Mouse (Mus musculus) thymus, postnatal 10 days (tissue): ENCODE measurements around the gene Anks6.
A peak's percentile ranks its signal among the peaks of the same experiment; 100 is the strongest.
"Not testable (repeated sequence)": the region's sequence is repeated elsewhere in the genome, so short reads cannot be mapped to it uniquely, and the experiment has no call there.

Experiments
- DNase-seq, 2 experiments: peaks; one replicate each; pipeline ENCODE4 v3.0.0; 2021; ENCODE audit warnings: low spot score in 2 of 2

The Anks6 gene

DNA sequence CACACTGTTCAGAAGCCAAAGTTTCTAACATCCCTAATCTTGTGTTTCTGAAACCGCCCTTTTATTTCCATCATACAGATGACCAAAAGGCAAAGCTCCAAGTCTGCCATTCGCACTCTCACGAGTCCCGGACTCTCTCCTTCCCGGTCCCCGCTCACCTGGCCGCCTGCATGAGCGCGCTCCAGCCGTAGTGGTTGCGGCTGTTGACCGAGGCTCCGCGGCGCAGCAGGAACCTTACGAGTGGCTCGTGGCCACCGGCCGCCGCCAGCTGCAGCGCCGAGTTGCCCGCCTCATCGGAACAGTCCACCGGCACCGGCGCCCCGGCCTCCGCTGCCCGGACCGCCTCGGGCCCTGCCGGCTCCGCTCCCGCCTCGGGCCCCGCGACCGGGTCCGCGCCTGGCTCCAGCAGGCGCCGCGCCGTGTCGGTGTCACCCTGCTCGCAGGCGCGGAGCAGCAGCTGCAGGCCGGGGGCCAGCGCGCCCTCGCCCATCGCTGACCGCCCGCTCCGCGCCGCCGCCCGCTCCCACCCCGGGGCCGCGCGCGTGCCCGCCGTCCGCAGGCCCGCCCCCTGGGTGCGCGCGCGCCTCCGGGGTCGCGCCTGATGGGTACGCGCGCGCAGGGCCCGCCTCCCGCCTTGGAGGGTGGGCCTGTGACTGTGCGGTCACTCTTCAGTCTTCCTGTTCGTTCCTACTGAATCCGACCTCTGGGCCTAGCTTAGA lies at the start of gene Anks6:
Gene Anks6 (minus strand): TSS at position 637 of the 719 bp plus-strand sequence.
- peak in 1 of 2 experiments; percentile 30 for DNase-seq

GRCm38 (mm10) chr4:47103561-47103960 lies 46.3 kb upstream of the Anks6 start:
- no peak for DNase-seq

DNA sequence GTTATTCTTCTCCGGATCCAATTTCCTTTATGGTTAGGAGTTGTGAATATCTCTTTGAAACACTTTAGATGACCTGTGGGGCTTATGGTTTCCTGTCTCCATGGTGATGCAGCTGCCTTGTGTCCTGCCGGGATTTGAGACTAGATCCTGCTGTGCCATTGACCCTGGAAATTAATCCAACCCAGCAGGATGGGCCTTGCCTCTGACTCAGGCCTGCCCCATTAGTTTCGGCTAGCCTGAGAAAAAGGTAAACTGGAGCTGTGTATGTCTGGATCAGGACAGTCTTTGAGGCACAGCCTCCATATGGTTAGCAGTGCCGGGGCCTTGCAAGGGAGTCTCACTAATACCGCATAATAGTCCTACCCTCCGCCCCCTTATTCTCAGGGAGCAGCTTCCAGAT lies 36.4 kb upstream of the Anks6 start:
- DNase-seq: no peak

GRCm38 (mm10) chr4:47093161-47093560 lies 35.9 kb upstream of the Anks6 start:
- no peak for DNase-seq

DNA sequence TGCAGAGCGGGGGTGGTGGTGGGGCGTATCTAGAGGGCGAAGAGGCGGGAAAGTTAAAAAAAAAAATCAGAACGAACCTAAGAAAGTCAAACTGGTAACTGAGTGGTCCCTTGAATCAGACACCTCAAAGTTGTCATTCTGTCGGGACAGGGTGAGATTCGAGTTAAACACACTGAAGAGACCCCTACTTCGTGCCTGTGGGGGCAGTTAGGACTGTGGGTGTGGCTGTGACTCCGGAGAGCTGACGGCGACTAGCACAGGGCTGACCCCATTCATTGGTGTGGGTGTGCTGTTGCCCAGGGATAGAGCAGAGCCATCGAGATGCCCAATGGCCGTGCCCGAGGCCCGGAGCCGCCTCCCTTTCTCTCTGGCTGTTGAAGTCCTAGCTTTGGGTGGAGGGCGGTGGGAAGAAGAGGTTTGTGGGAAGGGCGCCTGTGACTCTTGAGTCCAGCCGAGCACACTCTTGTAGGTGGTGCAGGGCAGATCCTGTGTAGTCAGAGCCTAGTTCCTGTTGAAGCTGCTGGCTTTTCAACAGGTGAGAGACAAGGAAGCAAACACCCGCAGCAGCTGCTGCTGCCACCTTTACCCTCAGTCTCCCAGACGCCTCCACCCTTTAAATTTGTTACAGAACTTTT lies 35.3 kb upstream of the Anks6 start:
- no peak for DNase-seq

DNA sequence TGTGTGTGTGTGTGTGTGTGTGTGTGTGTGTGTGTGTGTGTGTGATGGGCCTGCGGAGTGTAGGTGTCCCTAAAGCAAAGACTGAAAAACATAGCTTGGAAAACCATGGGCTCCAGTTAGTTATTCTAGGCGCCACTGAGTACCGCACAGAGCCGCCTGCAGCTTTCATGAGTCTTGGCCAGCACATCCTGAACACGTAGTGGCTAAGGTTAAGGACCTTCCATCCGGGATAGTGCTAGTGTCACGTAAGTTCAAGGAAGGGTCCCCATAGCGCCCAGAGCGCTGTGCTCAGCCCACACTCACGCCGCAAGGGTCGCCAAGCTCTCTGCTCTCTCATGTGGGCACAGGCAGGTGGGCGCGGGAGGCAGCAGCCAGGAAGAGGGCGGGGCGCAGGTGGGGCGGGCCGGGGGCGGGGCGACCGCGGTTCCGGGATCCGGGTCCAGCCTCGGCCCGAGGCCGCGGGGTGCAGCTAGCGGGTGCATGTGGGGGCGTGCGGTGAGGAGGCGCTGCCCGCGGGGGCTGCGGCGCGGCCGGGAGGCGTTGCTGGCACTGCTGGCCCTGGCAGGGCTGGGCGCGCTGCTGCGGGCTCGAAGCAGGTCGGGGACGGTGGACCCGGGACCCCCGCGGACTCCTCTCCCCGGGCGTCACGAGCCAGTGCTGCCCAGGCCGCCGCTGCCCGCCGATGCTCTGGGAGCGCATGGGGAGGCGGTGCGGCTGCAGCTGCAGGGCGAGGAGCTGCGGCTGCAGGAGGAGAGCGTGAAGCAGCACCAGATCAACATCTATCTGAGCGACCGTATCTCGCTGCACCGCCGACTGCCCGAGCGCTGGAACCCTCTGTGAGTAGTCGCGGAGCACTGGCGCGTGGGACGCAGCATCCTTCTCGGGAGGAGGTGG lies 34.5 kb upstream of the Anks6 start, which contains the start of gene Galnt12:
Gene Galnt12 (plus strand): TSS at position 417 of the 894 bp plus-strand sequence.
- peak; percentile 46 to 63 for DNase-seq

DNA sequence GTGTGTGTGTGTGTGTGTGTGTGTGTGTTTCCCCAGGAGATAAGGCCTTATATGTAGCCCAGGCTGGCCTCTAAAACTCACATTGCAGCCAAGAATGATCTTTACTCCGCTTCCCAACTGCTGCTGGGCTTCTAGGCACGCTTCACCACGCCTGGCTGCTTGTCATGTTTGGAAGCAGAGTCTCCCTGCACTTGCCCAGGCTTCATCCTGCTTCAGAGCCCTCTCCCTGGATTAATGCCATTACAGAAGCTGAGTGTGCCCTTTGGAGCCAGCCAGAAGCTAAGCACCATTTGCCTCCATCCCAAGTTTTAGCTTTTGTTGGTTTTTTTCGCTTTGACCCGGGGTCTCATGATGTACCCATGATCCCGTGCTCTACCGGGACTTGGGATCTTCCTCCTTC lies 31.4 kb upstream of the Anks6 start:
- no peak for DNase-seq

GRCm38 (mm10) chr4:47083824-47084223 lies 26.6 kb upstream of the Anks6 start:
- DNase-seq: no peak

- DNase-seq: no peak
Observed at GRCm38 (mm10) chr4:47080647-47081010, 23.4 kb upstream of the Anks6 start.

GRCm38 (mm10) chr4:47079997-47080646 lies 22.9 kb upstream of the Anks6 start:
- no peak for DNase-seq

- no peak for DNase-seq
Observed at GRCm38 (mm10) chr4:47075054-47075453, 17.8 kb upstream of the Anks6 start.

DNA sequence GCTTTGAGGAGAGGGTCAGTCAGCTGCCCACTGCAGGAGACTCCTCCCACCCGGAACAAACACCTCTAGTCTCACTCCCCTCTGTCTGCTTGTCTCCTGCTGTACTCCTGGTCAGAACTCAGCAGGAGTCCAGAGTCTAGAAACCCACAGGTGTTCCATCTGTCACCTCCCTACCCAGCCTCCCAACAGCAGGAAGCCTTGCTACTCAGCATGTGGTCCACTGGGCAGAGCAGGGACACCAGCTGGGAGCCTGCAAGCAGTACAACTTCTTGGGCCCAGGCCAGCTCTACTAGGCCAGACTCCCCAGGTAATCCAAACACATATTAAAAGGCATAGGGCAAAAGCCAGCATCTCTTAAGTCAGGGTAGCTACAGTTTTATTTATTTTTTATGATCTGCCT lies 3.7 kb upstream of the Anks6 start:
- DNase-seq: no peak

- no peak for DNase-seq
Observed at GRCm38 (mm10) chr4:47057510-47058325, 491 bp upstream of the Anks6 start.

DNA sequence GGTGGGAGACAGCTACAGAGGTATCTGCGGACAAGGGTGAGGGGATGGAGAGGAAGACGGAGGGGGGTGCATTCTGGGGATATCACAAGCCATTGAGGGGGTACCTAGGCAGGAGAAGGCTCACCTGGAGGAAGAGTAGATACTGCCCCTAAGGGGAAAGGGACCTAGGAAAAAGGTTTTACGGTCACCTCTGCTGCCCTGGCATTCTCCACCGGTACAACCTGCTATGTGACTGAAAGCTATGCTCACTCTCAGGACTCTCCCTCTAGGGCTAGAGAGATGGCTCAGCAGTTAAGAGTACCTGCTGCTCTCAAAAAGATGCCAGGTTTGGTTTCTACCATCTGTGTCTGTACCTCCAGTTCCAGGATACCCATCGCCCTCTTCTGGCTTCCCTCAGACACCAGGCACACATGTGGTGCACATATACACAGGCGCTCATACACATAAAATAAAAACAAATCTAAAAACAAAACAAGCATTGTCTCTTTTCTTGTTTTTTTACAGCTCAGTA lies 1.6 kb downstream of the Anks6 start:
- DNase-seq: no peak

DNA sequence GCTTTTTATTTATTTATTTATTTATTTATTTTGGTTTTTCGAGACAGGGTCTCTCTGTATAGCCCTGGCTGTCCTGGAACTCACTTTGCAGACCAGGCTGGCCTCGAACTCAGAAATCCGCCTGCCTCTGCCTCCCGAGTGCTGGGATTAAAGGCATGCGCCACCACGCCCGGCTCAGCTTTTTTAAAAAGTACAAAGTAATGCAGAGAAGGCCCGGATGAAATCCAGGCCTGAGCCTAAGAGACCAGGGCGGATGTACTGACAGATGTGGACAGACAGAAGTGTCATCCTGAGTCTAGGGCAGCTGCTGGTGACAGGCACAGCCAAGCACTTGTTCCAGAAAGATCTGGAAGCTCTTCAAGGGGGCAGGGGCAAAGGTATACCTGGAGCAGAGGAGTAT lies 2.1 kb downstream of the Anks6 start:
- DNase-seq: not testable (repeated sequence)

DNA sequence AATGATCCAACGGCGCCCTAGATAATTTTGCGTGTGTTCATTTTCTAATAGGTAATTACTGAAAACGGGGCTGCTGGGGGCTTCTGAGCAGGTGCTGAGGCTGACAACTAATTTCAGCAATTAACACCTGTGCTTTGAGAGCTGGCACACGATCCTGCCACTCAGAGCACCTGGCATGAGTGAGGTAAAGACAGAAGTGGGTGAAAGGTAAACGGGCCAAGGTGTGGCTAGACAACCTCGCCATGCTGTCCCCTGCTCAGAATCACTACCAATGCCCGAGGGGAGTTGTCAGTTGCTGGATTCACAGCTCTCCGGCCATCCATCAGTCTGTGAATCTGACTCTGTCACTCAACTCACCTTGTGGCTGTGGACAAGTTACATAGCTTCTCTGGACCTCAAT lies 5.3 kb downstream of the Anks6 start:
- no peak for DNase-seq

DNA sequence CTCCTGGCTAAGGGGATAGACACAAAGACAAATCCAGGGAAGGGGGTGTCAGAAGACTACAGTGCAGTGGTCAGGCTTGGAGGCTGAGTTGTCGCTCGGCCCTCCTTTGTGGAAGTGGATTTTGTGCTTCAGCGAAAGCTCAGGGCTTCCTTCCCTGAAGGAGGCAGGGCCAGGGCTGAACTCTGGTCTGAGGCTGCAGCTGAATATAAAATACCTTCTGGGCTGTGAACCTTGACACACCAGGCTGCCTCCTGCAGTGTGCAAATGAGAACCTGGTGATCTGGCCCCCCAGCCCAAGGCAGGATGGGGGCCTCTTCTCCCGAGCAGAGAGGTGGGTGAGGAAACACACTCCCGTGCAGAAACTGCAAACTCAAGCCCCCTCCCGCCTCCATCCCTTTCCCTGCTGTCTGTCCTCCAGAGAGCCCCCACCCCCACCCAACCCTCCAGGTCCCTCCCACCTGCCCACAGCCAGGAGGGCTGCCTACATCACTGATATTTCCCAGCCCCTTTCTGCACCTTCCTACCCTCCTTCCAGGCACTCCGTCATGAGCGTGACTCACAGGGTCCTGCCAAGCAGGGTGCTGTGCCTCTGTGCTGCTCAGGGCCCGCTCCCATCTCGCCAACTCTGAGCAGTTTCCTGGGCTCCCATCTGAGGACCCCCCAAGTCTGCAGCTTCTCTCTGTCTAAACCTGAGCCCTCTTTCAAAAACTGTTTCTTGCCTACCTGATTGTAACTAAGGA lies 6.4 kb downstream of the Anks6 start:
- DNase-seq: no peak

DNA sequence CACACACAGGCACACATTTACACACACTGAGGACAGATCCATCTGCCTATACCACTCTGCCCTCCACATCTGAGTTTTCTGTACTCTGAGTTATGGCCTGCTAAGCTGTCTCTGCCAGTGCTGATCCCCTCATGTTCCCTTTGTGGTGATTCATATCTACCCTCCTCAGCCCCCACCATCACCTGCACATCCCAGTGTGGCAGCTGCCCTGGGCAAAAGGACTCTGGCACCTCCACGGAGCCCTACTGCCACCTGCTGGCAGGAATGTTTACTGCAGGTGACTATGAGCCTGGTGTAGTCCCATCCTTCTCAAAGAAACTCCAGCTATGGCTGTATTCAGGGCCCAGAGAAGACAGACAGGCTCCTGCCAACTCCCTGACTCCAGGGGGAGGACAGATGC lies 7.1 kb downstream of the Anks6 start:
- DNase-seq: peak; percentile 64 to 89

DNA sequence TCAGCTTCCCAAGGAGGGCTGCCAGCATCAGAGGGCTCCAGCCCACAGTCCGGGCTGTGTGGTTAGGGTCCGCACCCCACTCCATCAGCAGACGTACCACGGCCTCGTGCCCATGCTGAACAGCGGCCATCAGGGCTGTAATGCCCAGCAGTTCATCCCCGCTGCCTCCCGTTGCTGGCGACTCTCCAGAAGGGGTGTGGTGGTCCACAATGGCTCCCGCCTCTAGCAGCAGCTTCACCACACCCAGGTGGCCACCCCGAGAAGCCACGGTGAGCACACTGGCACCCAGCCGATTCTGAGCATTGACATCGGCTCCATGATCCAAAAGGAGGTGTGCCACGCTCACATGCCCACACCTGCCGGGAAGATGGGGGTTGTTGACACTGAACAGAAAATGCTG lies 8.0 kb downstream of the Anks6 start:
- no peak for DNase-seq

DNA sequence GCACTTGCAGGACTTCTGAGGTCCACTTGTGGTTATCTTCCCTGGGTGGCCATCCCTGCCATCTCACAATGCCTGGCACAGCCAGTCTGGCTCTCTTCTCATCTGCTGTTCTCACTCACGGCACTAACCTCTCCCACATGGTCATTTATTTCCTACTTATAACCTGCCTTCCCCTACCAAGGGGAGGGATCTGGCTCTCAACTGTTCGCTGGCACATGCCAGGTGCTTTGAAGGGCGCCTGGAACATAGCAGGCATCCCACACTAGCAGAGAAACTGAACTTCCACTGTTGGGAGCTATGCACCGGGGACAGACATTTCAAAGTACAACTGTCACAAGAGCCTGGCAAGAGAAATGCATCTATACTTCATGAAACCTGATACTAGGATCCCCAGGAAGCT lies 9.5 kb downstream of the Anks6 start:
- DNase-seq: no peak
